Mouse (Mus musculus) layer of hippocampus, adult 9-11 months (tissue): ENCODE data around the gene Hapln3.

Experiments
- DNase-seq: peaks from one replicate; pipeline ENCODE4 v3.0.0; 2022

Hapln3 gene

DNA sequence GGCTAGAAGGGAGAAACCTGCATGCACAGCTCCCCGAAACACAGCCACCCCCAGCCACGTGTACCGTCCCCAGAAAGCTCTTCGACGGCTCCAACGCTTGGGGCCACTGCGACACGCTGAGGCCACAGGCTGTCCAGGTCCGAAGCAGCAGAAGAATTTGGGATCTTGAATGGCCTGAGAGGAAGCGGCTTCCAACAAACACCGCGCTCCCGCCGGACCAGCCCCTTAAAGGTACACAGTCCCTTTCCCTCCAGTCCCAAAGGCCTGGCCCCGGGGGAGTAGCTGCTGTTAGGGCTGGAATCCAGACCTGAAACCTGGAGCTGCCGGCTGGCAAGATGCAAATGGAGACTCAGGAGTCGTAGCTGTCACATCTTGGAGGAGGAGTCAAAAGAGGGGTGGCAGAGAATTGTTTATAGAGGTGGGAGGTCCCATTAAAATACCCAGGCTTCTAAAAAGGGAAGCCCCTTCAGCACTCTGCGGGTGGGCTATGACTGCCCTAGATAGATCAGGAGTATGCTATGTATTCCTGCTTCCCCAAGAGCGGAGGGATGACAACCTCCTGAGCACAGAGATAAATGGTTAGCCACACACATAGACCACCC lies at the start of gene Hapln3:
Gene Hapln3 (minus strand): TSS at position 176 of the 602 bp plus-strand sequence.
- no peak for DNase-seq

- no peak for DNase-seq
Observed at GRCm38 (mm10) chr7:79173800-79174199, 43.0 kb upstream of the Hapln3 start.

GRCm38 (mm10) chr7:79171782-79172181 lies 41.0 kb upstream of the Hapln3 start:
- DNase-seq = no peak

- no peak for DNase-seq
Observed at GRCm38 (mm10) chr7:79167006-79167562, 36.3 kb upstream of the Hapln3 start.

DNA sequence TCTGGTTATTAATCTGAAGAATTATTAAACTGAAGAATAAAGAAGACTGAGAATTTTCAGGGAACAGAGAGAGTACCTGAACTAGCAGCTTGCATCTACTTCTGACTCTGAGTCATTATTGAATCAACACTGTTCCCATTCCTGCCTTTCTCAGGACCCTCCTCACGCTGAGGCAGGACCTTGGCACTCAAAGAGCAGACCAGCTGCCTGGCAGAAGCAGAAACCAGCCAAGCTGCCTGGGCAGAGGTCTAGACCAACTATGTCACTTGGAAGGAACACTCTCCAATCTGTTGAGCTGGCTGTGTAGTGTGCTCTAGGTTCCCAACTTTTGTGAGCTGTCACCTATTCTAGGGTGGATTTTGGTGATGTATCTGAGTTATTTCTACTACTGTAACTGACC lies 28.6 kb upstream of the Hapln3 start:
- no peak for DNase-seq

DNA sequence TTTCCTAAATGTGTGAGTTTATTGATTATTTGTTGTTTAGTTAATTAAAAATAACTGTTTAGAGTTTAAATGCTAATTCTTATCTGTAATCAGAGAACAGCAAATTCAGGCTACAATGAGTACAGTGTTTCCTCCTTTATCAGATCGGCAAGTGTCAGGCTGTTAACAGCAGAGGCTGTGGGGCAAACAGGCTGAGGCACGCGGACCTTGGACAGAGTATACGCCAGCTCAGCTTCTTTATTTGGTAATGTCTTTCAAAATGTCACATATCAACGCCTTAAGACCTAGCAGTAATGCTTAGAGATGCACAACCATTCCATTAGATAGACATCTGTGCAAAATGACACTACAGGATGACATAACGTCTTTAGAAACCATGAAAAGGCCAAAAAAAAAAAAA lies 18.7 kb upstream of the Hapln3 start:
- no peak for DNase-seq

GRCm38 (mm10) chr7:79148711-79149266 lies 18.0 kb upstream of the Hapln3 start, which contains the start of gene Mfge8:
Gene Mfge8 (minus strand): TSS chr7:79149060.
- DNase-seq = peak; percentile 82

DNA sequence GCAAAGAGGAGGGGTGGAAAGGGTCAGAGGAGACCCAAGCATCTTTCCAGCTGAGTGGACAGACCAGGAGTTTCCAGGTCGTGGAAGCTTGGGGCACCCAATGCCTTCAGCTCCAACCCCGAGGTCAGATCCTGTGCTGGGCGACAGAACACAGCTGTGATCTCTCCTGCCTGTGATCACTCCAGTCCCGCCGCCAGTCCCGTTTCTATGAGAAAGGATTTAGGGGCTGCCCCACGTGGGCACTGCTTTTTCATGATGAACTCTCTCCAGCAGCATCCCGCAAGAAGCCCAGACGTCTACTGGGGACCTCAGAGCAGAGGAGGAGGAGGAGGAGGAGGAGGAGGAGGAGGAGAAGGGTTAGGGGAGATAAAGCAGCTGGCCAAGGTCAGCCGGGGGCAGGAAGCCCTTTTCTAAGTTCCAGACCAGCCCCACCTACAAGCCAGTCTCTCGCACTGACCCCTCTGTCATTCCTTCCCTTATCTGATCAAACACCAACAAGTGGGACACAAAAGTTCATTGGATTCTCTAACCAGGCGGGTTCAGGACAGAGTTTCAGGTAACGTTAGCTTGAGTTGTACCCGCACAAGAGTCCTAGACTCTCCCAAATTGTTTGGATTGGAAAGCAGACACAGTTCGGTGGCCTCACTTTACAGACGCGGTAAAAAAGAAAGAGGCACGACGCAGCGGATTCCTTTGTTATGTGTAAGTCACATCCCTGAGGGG lies 17.3 kb upstream of the Hapln3 start:
- DNase-seq = no peak

DNA sequence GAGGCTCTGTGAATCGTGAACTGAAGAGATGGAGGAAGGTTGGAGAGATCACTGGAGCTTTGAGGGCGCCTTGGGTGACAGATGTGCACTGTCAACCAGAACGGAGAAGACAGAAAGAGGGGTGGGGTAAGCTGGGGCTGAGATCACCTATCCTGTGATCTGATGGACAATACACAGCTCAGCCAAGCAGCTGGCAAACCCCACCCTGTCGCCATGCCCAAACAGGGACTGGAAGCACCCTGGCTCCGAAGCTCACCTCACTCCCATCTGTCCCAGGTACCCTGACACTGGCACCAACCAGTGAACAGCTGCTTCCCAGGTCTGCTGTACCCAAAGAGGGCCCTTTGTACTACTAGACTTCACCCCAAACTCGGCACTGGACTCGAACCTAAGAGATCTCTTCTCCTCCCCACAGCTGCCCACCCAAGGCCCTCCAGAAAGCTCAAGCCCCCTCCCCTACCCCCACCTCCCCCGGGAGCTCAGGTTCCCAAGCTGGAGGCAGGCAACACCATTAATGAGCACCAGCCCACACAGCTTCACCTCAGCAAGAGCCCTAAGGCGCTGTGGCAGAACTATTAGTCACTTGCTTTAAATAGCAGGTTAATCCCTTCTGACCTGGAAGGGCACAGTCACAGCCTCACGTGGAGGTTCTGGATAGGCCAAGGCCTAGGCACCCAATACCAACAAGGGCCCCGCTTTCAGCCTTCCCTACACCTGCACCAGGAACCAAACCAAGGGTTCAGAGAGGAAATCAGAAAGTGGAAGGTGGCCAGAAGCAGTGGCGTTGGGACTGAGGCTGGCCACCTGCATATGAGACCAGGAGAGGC lies 16.4 kb upstream of the Hapln3 start:
- no peak for DNase-seq

GRCm38 (mm10) chr7:79140897-79141296 lies 10.1 kb upstream of the Hapln3 start:
- peak; percentile 72 for DNase-seq

DNA sequence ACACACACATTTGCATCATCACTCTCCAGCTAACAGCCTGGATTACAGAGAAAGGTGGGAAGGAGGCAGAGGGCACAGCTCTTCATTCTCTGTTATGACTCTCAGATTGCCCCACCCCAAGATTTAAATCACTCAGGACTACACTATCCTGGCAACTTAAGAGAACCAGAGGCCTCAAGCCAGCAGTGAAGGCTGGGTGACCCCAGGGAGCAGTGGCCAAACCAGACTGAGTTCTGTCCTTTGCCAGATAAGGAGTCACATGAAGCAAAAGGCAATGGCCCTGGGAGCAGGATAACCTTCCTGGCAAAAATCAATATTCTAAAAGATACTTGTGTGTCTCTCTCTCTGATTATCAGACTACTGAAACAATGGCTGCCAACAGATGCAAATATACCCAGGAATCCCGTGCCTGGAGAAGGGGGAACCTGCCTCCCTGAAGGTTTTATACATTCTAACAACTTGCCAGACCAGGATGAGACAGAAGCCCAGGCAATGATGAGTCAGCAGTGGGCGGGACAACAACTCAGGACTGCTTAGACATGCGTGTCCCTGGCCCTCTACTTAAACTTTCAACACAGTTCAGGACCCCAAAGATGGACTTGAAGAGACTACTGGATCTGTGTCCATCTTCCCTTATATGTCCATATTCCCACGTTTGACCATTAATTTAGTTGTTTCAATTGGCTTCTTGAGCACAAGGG lies 9.2 kb upstream of the Hapln3 start:
- DNase-seq = no peak

DNA sequence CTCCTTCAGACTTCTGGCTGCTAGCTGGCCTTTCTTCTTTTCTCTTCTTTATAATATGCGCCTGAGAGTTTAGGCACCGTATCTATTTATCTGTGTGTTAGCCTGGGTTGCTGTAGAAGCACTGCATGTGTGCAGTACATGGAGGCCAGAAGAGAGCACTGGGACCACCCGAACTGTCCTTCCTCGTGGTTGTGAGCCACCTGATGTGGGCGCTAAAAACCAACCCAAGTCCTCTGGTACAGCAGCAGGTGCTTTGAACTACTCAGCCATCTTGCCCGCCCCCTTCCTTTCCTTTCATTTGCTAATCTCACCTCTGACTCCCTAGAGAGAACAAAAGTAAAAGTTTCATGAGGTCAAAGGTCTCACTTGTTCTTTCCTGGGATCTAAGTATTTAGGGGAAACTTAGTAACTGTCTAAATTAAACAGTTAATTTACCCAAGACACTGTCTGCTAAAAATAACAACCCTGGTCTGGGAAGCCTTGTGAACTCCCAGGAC lies 8.6 kb upstream of the Hapln3 start:
- no peak for DNase-seq

GRCm38 (mm10) chr7:79133391-79133790 lies 2.6 kb upstream of the Hapln3 start:
- DNase-seq = no peak

DNA sequence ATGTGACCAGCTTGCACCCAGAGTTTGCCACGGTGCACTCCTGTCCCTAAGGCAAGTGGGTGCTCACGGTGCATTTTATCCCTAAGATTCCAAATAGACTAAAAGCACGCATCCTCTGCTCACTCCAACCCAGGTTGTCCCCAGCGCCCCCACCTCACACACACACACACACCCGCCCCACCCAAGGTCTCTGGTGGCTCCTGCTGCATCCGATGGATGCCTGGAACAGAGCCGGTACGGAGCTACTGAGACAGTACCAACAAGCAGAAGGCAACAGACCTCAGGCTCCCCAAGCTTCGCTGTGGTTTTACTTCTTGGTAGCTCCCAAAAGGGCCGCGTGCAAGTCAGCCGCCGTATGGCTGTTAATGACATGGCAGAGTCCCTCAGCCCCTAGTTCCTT lies 433 bp downstream of the Hapln3 start:
- no peak for DNase-seq

GRCm38 (mm10) chr7:79129883-79130282 lies 935 bp downstream of the Hapln3 start:
- no peak for DNase-seq

GRCm38 (mm10) chr7:79123465-79123864 lies 7.4 kb downstream of the Hapln3 start:
- peak; percentile 72 for DNase-seq

DNA sequence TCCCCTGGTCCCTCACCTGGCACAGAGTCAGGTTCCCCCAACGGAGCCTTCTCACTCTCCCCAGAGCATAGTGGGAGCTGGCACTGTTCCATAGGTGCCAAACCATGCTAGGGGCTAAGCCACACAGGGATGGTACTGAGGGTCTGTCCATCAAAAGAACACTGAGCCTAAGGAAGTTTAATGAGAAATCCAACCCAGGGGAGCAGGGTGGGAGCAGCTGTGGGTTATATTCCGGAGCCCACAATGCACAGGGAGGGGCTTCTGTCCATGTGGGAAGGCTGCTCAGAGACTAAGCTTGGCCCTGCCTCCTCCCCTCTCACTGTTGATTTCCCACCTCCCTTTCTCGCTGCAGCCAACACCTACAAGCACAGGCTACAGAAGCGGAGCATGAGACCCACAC lies 17.0 kb downstream of the Hapln3 start:
- DNase-seq = no peak

DNA sequence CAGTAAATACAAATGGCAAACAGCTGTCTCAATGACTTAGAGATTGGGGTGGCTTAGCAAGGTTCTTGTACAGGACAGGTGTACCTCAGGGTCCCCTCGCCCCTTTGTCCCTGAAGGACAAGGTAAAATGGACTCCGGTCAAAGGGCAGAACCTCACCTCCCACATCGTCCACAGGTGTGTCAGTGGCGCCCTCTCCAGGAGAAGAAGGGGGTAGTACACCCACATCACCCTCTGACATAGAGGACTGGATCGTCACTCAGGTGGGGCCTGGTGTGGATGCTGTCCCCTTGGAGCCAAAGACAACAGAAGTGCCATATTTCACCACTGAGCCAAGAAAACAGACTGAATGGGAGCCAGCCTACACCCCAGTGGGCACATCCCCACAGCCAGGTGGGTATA lies 34.3 kb downstream of the Hapln3 start:
- DNase-seq = no peak

DNA sequence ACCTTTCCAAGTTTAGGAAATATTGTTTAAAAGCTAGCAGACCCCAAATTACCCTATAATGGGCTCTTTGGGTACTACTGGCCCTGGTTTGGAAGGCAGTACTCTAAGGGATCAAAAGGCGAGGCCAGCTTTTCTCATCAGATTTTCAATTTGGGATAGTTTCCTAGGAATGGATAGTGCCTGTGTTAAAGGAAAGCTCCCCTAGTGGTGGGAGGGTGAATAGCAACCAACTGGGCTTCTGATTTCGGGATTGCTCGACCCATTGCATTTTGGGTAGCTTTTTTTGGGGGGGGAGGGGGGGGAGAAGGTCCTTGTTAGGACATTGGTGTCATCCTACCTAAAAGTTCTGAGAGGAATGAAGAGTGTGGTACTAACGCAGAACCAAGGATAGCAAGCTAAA lies 41.7 kb downstream of the Hapln3 start:
- no peak for DNase-seq

DNA sequence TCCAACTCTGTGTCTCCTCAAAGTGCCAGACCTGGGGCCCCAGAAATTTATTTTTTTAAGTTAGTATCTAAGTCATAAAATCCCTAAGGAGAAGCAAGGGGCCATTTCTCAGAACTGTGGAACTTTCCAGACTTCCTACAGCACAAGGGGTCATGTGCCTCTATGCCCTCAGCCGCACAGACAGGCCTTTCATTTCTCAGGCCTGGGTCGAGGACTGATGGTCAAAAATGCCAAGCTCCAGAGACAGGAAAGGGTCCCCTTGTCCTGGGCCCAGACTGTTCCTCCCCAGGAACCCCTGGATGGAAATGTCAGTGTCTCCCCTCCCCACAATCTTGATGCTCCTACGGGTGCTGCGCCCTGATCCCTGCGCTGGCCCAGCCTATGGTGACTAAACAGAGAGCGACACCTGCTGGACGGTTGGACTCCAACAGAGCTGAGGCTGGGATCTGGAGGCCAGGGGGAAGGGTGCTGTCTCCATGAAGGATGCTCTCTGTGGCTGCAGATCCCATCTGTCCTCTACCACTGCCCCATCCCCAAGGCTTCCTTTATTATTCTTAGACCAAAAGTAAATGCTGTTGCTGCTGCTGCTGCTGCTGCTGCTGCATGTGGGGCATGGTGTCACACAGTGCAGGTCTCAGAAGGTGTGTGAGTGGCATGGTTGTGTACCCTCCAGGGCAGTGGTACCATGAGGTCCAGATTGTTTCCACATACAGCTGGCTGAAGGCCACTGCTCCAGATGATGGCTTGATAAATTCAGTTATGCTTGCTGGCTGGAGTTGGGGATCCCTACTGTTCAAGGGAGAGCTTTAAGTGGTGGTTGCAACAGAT lies 50.0 kb downstream of the Hapln3 start:
- peak; percentile 27 for DNase-seq

GRCm38 (mm10) chr7:79079212-79079611 lies 51.6 kb downstream of the Hapln3 start:
- DNase-seq = no peak
